Mouse (Mus musculus) spleen, postnatal 36 days (tissue): Measurements from ENCODE around the gene Tpra1.

ENCODE experiments used
- DNase-seq, 2 experiments: peaks; one replicate each; pipeline ENCODE4 v3.0.0; 2022; ENCODE audit warnings: low spot score in 2 of 2, mixed read lengths in 1 of 2

Gene Tpra1

GRCm38 (mm10) chr6:88890832-88891231, 11.2 kb upstream of the Tpra1 start:
- no peak for DNase-seq

DNA sequence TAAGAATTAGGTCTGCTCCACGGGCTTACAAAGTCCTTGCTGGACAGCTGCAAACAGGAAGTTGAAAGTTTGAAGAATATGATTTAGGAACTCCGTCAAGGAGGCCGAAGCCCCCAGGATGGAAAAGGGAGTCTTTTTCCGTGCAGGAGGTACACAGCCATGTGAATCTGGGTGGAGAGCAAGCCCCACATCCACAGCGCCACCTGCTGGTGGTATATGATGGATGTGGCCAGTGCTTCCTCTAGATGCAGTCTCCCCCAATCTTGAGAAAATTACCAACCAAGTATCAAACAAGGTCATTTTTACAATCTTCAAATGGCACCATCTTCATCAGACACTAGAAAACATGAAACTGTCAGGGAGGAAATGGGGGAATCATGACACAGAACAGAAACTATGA, 8.5 kb upstream of the Tpra1 start:
- DNase-seq = no peak

DNA sequence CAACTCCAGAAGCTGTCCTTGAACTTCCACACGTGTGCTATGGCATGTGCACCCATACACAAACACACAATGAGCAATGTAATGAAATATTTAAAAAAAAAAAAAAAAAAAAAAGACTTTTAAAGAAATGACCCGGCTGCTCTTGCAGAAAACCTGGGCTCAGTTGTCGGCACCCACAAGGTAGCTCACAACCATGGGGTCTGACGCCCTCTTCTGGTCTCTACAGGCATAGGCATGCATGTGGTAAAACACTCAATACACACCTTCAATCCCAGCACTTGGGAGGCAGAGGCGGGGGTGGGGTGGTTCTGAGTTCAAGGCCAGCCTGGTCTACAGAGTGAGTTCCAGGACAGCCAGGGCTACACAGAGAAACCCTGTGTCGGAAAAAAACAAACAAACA, 6.1 kb upstream of the Tpra1 start:
- DNase-seq = no peak

DNA sequence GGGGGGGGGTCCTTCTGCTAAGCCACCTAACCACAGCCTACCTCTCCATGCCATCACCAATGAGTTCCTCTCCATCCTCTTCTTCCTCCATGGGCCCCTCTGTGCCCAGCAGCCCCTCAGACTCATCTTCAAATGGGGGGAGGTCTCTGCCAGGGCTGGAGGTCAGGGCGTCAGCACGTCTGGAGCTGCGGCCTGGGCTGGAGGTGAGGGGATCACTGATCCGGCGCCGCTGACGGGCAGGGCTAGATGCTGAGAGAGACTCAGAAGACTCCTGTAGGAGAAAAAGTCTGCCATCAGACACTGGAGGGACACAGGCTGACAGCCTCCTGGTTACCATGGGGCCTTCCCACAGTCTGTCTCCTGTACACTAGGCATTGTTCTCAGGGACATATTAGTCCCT, 4.8 kb upstream of the Tpra1 start:
- DNase-seq = no peak

GRCm38 (mm10) chr6:88898534-88899048, 3.5 kb upstream of the Tpra1 start, which contains the start of gene Mcm2:
Gene Mcm2, minus strand, starts transcription at chr6:88898780.
- DNase-seq = peak; percentile 95 to 96

- DNase-seq = no peak
These were observed 3.0 kb upstream of the Tpra1 start for GRCm38 (mm10) chr6:88899086-88899485.

DNA sequence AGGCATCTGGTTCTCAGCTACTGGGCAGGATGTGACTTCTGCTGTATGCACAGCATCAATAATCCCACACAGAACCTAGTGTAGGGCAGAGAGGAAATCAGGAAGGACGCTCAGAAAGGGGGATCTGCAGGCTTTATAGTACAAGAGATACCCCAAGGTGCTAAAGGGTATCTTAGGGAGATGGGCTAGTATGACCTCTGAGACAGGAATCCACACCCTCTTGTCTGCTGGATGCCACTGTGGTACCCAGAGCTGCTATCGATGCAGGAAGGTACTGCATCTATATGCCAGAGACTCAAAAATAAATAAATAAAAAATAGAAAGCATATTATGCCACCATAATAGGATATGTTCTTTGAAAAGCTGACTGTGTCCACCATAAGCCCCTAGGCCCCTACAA, 2.4 kb upstream of the Tpra1 start:
- DNase-seq = no peak

DNA sequence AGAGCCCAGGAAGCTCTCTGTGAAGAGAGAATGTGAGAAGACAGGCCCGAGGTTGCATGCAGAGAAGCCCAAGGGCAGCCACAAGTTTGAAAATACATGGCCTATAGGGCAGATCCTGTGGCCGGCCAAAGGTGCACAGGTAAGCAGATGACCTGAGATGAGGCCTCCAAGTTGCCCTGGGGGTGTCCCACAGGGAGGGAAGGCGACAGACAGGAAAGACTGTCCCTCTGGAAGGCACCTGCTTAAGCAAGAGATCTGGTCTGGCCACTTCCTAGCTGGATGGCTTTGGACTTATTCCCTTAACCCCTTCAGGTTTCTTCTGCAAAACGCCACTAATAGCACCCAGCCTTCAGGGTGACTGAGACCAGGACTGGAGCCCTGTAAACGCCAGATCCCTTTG, 580 bp upstream of the Tpra1 start:
- DNase-seq = no peak

DNA sequence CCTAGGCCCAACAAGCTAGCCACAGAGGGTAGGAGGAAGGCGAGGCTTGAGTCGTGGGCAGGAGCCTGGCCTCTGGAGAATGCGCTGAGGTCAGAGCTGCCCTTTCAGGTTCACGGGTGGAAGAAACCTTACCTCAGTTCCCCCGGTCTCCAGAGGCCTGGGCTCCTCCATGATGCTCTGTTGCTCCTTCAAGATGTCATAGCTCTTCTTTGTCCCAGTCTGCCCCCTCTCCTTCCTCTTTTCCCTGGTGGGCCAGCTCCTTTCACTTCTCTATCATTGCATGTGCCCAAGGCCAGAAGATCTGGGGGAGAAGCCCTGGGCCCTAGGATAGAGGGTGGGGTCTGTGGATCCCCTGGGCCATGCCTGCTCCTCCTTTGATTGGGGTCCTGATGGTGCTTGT, 1.7 kb downstream of the Tpra1 start:
- DNase-seq = no peak

- DNase-seq = no peak
These were observed 2.5 kb downstream of the Tpra1 start for GRCm38 (mm10) chr6:88904456-88904974.

- DNase-seq = no peak
These were observed 3.0 kb downstream of the Tpra1 start for GRCm38 (mm10) chr6:88905042-88905441.

DNA sequence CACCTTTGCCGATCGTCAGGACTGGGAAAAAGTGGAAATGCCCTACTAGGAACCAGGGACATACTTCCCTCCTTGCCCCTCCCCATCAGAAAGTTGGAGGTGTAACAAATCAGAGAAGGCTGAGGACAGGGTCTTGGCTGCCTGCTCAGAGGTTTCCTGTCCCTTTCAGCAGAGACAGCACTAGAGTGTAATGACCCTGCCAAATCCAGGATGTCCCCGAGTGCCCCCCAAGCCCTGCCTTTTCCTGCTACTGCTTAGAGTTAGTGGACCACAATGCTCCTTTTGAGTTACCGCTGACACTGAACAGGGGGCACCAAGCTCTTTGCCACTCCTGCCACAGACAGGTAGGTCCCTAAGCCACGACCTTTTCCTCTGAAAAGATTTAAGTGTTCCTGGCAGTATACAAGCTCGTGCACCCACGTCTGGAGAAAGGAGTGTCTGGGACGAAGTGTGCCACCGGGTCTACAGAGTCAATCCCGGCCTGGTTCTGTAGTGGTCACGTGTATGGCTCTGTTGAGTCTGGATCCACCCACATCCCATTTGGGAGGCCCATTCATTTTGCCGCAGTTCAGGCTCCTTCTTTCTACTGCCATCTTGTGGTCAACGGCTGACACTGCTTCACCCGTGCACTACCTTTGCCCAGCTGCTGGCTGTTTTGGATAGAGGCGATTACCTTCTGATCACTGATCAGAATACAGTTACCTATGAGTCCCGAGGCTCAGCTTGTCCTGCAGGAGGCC, 4.5 kb downstream of the Tpra1 start:
- peak; percentile 27 to 51 for DNase-seq

GRCm38 (mm10) chr6:88909151-88909550, 7.1 kb downstream of the Tpra1 start:
- no peak for DNase-seq

DNA sequence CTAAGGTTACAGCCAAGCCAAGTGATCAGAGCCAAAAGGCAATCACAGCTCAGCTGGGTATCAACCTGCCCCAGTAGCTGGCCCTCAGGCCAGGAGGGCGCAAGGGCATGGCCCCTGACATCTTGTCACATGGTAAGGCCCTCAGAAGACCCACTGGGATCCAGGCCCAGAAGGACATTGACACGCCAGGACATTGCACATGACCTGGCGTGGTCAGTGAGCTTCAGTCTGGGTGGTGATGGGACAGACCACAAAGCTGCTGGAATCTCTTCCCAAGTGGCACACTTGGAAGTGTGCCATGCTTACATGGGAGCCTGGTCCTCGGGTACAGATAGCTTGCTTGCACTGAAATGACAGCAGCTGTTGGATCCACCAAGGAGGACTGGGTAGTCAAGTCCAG, 11.0 kb downstream of the Tpra1 start:
- no peak for DNase-seq

GRCm38 (mm10) chr6:88913440-88913839, 11.4 kb downstream of the Tpra1 start:
- no peak for DNase-seq

GRCm38 (mm10) chr6:88914799-88915198, 12.7 kb downstream of the Tpra1 start:
- DNase-seq = no peak

DNA sequence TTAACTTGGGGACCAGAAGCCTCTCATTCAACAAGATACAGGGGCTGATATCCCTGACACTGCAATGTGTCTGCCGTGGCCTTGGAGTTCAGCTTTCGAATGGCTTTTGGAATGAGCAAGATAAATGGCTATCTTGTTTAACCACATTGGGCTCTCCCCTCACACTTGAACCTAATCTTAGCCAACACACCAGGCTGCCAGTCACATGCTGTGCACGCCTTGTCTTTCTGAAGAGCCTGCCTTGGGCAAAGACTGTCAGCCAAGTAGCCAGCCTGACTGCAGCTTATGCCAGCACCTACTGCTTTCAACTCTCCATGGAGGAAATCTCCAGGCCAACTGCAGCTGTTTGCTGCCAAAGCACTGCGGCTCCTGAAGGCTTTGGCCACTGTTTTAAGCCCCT, 13.5 kb downstream of the Tpra1 start:
- DNase-seq = peak; percentile 65 to 79

DNA sequence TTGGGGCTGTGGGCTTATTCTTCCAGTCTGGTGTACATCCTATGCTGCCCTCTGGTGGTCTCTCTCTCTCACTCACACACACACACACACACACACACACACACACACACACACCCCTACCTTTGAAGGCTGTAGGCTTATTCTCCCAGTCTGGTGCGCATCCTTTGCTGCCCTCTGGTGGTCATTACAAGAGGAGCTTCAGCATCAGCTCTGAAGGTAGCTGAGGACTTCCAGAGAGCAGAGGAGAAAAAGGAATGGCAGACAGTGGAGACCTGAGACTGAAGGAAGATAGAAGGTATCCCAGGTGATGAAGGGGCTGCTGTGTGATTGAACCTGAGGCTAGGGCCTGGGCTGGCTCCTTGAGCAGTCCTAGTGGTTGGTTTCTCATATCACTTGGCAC, 14.1 kb downstream of the Tpra1 start:
- DNase-seq = peak; percentile 46 to 68

- no peak for DNase-seq
These were observed 16.8 kb downstream of the Tpra1 start for GRCm38 (mm10) chr6:88918802-88919201.

DNA sequence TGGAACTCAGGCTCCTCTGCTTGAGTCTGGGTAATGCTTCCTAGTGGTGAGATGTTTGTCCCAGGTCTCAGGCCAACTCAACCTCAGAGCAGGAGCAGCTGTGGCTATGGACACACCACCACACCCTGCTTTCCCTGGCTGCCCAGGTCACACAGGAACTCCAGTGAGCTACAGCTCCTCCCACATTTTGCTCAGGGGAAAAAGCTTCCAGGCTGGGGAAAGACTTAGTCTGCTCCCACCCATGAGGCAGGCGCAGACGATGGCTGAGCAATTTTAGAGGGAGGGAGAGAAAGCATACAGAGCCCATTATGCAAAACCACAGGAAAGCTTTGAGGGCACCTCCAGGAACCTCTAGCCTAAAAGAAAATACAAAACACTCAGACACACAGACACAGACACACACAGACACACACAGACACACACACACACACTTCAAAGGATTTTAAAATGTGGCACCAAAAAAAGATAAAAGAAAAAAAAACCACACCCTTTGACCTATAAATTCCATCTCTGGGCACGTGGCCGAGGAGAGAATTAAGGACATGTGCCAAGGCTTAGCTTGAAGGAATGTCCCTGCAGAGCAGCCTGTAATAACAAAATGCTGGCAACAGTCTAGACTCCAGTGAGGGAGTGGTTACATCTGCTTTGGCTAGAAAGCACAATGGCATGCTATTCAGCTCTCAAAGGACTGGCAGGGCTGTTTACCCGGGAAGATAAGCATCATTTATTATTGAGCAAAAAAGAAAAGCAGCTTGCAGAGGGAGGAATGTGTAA, 22.6 kb downstream of the Tpra1 start:
- no peak for DNase-seq

- no peak for DNase-seq
These were observed 23.7 kb downstream of the Tpra1 start for GRCm38 (mm10) chr6:88925640-88926205.

GRCm38 (mm10) chr6:88926870-88927269, 24.8 kb downstream of the Tpra1 start:
- no peak for DNase-seq
